Mouse (Mus musculus) megakaryocyte-erythroid progenitor cell, adult 5-6 weeks (primary cell): ENCODE data around the gene Unc5c. TPM values are rescaled to one million over a fixed set of nuclear protein-coding genes. Genes with fewer than 3 reads are reported as not detected.

Source experiments
- ATAC-seq: replicated peaks from 2 replicates; pipeline ENCODE4 v1.8.0; 2016; ENCODE audit warnings: mild to moderate bottlenecking, inconsistent platforms; ENCODE audit not compliant: severe bottlenecking, poor library complexity, low FRiP score, low TSS enrichment
- total RNA-seq, 2 experiments: library from RNA; stranded (forward) in 1 of 2; stranded (reverse) in 1 of 2; fragments of 200-1000, 215-1000 nt in 1 of 2; fragments of >200 nt in 1 of 2; fragmentation: Nextera tagmentation in 1 of 2; gene quantifications; 2 replicates each; pipeline ENCODE4 v1.2.3; 2014 to 2017

Gene Unc5c
- total RNA-seq (2014; fragmentation: Nextera tagmentation): not detected in 2 replicates
- total RNA-seq (2017): 0.19 TPM in 1 of 2 replicates, not detected in the other

GRCm38 (mm10) chr3:141465104-141465705 lies at the start of gene Unc5c:
Gene Unc5c, plus strand, starts transcription at chr3:141465216.
- peak; percentile 50 for ATAC-seq

DNA sequence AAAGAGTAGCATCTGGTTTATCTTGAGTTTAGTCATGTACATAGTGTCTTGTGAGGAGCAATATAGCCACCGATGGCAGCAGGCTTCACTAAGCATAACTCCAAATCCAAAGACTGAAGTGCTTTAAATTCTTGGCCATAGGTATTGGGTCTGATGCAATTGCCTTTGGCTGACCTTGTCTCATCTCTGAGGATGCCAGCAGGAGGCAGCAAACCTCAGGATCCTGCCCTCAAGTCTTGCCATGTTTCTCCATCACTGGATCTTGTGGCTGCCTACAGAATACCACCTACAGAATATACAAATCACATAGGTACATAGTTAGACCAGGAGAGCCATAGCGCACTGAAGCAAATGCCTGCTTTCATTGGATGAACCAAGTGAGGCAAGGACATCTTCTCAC lies 7.5 kb upstream of the Unc5c start:
- no peak for ATAC-seq

GRCm38 (mm10) chr3:141462482-141462881 lies 2.5 kb upstream of the Unc5c start:
- no peak for ATAC-seq

DNA sequence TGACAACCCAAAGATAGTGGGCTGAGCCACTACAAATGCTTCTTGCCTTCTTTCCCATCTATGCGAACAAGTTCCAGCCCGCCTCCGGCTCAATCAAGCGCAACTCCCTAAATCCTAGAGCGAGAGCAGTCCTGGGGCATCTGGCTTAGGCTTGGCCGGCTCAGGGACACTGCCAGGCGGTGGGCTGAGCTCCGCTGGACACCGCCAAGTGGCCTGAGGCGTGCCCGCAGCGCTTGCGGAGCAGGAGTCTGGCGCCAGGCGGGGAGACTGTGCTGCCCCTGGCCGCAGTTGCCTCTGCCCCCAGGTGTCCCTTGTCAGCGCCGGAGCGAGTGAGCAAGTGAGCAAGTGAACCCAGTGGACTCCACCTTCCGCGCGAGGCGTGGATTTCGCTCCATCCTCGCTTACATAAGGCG lies 319 bp upstream of the Unc5c start:
- ATAC-seq: no peak

DNA sequence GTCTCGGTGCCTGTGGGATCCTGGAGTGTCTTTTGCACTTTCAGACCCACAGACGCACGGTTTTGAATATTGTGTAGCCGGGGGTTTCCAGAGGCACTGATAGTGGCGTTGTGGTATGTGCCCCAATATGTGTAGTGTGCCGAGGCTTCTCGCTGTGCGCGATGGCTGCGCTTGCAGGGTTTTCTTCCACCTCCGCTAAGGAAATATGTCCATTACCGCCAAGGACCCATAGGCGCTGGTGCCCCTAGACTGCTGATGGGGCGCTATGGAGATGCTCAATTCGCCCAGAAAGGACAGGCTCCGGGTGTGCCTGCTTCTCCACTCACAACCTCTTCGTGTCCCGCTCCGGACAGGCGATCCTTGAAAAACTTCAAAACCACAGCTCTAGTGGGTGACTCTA lies 1.0 kb downstream of the Unc5c start:
- ATAC-seq: no peak

DNA sequence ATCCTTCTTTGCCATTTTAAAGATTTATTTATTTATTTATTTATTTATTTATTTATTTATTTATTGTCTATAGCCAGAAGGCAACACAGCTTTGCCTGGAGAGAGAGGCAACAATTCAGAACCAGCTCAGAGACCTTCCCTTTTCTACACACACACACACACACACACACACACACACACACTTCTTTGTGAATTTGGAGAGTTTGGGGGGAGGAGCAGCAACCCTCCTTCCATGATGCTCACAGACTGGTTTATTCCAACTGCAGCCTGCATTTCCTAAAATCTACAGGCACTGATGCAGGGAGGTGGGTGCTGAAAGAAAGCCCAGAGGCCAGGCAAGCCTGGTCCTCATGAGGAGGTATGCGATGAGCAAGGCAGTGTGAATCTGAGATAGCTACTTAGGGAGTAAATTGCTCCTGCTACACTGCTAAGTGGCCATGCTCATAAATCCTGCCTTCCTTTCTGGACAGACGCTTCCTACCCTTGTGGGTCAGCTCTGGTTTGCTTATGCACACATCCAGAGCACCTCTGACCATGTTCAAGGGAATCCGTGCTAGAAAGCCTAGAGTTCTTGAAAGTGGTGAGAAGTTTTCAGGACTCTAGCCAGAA lies 1.8 kb downstream of the Unc5c start:
- ATAC-seq: no peak

DNA sequence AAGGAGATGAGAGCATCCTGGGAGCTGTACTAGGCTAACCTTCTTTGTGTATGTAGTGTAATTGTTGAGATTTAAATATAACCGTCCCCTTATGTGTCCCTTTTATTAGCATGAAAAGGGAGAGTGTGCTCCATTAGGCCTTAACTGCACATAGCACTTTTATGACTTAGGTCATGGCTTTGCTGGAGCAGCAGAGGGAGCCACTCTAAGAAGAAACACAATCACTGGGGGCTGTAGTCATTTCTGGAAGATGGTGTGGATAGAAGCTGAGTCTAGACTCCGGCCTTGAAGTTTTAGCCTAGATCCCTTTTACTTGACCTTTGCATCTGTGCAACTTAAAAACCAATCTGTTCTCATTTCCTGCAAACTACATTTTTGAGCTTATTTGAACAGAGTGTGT lies 4.3 kb downstream of the Unc5c start:
- no peak for ATAC-seq

DNA sequence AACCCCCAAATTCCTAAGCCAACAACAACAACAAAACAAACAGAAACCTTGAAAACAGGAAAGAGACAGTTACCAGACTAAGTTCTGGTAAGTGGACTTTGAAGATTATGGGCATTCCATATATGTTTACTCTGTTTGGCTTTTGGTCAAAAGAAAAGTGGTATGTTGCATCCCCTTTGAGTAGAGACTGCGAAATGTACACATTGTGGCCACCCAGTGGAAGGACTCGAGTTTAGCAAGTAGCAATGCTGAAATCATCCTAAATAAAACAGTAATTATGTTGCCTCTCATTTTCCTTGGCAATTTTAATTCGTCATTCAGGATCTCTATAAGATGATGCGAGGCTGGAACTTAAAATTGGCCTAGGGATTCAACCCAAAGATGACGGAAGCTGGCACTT lies 8.2 kb downstream of the Unc5c start:
- no peak for ATAC-seq

- no peak for ATAC-seq
Observed at GRCm38 (mm10) chr3:141475389-141475788, 10.4 kb downstream of the Unc5c start.

DNA sequence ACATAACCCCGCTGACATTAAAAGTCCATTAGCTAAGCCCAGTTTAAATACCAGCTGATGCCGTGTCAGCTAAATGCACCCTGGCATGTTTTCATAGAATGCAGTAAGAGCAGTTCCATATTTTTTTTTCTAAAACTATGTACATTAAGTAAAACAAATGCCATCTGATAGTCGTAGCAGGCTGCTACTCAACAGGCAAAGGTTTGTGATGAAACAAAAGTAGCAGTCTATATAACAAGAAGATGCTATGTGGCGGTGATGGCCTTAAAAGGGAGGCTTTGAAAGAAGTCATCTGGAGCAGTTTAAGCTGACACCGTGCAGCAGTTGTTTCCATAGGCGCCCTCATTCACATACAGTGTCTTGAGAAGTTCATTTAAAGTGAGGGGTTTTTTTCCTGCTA lies 10.9 kb downstream of the Unc5c start:
- no peak for ATAC-seq

- ATAC-seq: no peak
Observed at GRCm38 (mm10) chr3:141476670-141477069, 11.7 kb downstream of the Unc5c start.

- no peak for ATAC-seq
Observed at GRCm38 (mm10) chr3:141482465-141482864, 17.4 kb downstream of the Unc5c start.

DNA sequence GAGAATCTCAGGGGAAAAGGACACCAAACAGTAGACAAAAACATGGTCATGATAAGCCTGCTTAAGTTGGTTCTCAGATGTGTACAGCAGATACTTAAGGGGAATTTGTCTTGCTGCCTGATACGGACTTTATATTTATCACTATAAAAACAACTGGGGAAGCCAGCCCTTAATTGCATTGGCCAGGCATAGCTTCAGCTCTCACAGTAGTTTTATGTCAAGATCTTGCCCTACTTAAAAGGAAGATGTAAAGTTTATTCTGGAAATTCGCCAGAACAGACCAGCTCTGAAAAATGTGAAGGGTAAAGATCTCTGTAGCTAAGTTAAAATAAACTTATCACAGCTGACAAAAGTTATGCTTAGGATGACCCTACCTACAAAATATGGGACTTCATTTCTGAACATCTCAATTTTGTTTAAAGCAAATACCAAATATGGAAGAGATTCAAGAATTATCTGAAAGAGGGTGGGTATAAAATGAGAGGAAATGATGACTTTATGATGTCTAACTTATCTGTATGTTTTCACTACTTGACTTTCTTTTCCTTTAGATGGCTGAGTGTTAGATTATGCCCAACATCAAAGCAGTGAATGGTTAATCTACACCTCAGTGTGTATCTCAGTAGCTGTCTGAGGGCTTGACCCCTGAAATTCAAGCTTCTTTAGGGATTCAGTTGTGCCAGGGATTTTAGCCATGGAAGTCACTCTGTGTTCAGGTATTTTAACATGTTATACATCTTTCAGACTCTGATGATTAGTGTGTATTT lies 18.8 kb downstream of the Unc5c start:
- no peak for ATAC-seq

GRCm38 (mm10) chr3:141485218-141485617 lies 20.2 kb downstream of the Unc5c start:
- no peak for ATAC-seq

DNA sequence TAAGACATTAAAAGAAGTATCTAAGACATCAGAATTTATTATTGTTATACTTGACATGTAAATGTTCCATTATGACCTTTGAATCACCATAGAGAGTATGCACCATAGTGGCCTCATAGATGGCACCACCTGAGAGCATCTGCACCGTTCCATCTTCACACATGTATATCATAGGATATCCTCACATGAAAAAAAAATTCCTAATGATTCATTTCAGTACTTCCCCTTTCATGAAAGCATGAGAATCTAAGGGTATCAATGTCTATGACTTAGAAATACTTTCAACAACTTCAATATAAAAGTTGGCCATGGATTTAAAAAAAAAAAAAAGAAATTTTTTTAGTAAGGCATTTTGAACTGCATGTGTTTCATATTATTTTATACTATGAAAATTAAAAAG lies 25.6 kb downstream of the Unc5c start:
- ATAC-seq: no peak

GRCm38 (mm10) chr3:141491272-141491950 lies 26.4 kb downstream of the Unc5c start:
- ATAC-seq: no peak

DNA sequence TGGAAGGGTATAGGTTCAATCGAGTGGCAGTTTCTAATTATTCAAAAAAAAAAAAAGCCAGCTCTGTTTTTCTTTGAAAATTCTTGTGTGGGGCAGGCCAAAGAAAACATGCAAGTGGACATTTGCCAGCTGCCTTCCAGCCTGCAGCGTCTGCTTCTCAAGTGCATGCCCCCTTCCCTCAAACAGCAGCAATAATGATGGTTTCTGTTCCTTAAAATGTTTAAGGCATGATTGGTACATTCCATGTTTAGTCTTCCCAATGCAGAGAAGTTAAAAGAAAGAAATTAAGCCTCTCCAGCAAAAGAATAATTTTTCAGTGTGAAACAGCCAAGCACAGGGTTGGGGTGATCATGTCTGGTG lies 26.9 kb downstream of the Unc5c start:
- no peak for ATAC-seq

DNA sequence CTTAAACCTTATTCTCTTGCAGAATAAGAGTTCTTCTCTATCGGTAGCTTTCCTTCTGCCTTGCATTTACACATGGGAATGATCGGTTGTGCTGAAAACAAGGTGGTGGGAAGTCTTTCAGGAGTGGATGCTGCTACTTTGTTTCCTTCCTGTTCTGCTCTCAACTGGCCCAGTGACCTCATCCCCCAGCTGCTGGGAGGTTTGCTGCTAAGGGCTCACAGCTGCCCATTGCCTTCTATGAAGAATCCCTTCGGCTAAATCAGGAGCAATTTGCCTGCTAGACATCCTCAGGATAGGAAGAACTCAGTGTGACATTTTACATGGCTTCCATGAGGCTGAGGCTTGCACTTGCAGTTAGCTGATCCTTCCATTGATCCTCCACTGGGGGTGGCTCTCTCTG lies 28.0 kb downstream of the Unc5c start:
- ATAC-seq: no peak

DNA sequence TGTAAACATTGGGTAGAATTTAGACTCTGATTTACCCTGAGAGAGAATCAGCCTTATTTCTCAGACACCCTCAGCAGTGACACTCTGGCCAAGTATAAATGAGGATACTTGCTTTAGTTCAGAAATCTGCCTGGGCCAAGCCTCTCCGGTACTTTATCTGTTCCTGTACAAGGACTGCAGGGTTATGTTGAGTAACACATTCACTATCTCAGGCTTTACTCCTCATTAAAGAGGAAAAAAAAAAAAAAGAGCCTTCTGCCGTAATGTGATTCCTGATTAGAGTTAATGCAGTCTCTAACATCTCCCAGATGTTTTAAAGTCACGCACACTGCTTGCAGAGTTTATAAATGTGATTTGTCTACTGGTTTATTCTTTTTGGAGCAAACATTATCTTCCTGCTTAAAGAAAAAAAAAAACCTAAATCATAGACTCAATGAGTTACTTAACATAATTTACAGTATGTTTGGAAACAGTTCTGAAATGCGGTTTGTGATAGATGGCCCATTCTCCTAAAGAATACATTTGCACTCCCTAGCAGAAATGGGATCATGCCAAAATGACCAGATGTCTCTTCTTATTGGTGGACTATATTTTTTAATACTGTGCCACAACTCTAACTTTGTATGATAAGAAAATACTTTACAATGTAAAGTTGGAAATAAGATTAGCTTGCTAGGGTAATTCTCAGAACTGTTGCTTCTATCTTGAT lies 33.5 kb downstream of the Unc5c start:
- no peak for ATAC-seq
